Mouse (Mus musculus): Measurements from ENCODE around the gene Cd44. TPM values are rescaled to one million over a fixed set of nuclear protein-coding genes. Genes with fewer than 3 reads are reported as not detected.

Gene Cd44
- polyA plus RNA-seq, 1 experiment from 2014 or later, result 4.0 TPM

- 77% methylated on average over 1 of the region's 1 CpGs for WGBS
- no peak overlapping the region for H3K9ac ChIP-seq (replicated peaks; ENCODE audit: low read length)
- no peak for ATAC-seq (replicated peaks; ENCODE audit: insufficient number of reproducible peaks, low FRiP score, low TSS enrichment, low read depth)
Observed at GRCm38 (mm10) chr2:102827841-102828240, 73.6 kb downstream of the Cd44 start.

GRCm38 (mm10) chr2:102825961-102826633 lies 75.4 kb downstream of the Cd44 start:
- Histone ChIP-seq H3K4me2 (ENCODE audit: low read depth, low read length) (no peak overlapping the region), H3K27ac (replicated peaks; ENCODE audit: low read depth, low read length) (no peak overlapping the region), H3K4me1 (ENCODE audit: control insufficient read depth, insufficient read depth, low read length) (no peaks in the 10 kb centered on the region), H3K36me3 (replicated peaks; ENCODE audit: control insufficient read depth, insufficient read depth, low read depth, low read length) (no peaks in the 10 kb centered on the region), H3K9me3 (replicated peaks; ENCODE audit: control insufficient read depth, low read length) (no peaks in the 10 kb centered on the region), H3K4me3 (ENCODE audit: low read depth, low read length) (no peak overlapping the region), H3K9ac (replicated peaks; ENCODE audit: low read length) (no peak overlapping the region), H3K27me3 (ENCODE audit: control insufficient read depth, insufficient read depth, low read length) (no peaks in the 10 kb centered on the region)
- ATAC-seq (replicated peaks; ENCODE audit: insufficient number of reproducible peaks, low FRiP score, low TSS enrichment, low read depth) (no peak), DNase-seq (ENCODE audit: low spot score) (no peak)
- 88% methylated on average over 9 of the region's 9 CpGs for WGBS

More at GRCm38 (mm10) chr2:102827841-102828240, 73.6 kb downstream of the Cd44 start:
- H3K4me2 ChIP-seq (ENCODE audit: low read depth, low read length), result no peak overlapping the region
- no peak overlapping the region for H3K4me3 ChIP-seq (ENCODE audit: low read depth, low read length)
- no peaks in the 10 kb centered on the region for H3K9me3 ChIP-seq (replicated peaks; ENCODE audit: control insufficient read depth, low read length)
- no peaks in the 10 kb centered on the region for H3K27me3 ChIP-seq (ENCODE audit: control insufficient read depth, insufficient read depth, low read length)
- no peaks in the 10 kb centered on the region for H3K4me1 ChIP-seq (ENCODE audit: control insufficient read depth, insufficient read depth, low read length)
- H3K36me3 ChIP-seq (replicated peaks; ENCODE audit: control insufficient read depth, insufficient read depth, low read depth, low read length), result no peaks in the 10 kb centered on the region
- no peak for DNase-seq (ENCODE audit: low spot score)
- H3K27ac ChIP-seq (replicated peaks; ENCODE audit: low read depth, low read length), result no peak overlapping the region

GRCm38 (mm10) chr2:102822036-102822435 lies 79.4 kb downstream of the Cd44 start:
- no peak for DNase-seq (ENCODE audit: low spot score)
- 91% methylated on average over 6 of the region's 6 CpGs for WGBS
- Histone ChIP-seq H3K9me3 (replicated peaks; ENCODE audit: control insufficient read depth, low read length) (no peaks in the 10 kb centered on the region), H3K4me3 (ENCODE audit: low read depth, low read length) (no peak overlapping the region), H3K4me1 (ENCODE audit: control insufficient read depth, insufficient read depth, low read length) (no peaks in the 10 kb centered on the region; the same call in 1 of the 2 replicates), H3K9ac (replicated peaks; ENCODE audit: low read length) (no peak overlapping the region), H3K27me3 (ENCODE audit: control insufficient read depth, insufficient read depth, low read length) (no peaks in the 10 kb centered on the region), H3K4me2 (ENCODE audit: low read depth, low read length) (no peak overlapping the region), H3K36me3 (replicated peaks; ENCODE audit: control insufficient read depth, insufficient read depth, low read depth, low read length) (no peaks in the 10 kb centered on the region), H3K27ac (replicated peaks; ENCODE audit: low read depth, low read length) (no peak overlapping the region)
- ATAC-seq (replicated peaks; ENCODE audit: insufficient number of reproducible peaks, low FRiP score, low TSS enrichment, low read depth), result no peak

GRCm38 (mm10) chr2:102820790-102821189 lies 80.7 kb downstream of the Cd44 start:
- no peaks in the 10 kb centered on the region for H3K27me3 ChIP-seq (ENCODE audit: control insufficient read depth, insufficient read depth, low read length)
- peak; percentile 2 for DNase-seq (ENCODE audit: low spot score)
- H3K27ac ChIP-seq (replicated peaks; ENCODE audit: low read depth, low read length), result no peak overlapping the region
- no peak for ATAC-seq (replicated peaks; ENCODE audit: insufficient number of reproducible peaks, low FRiP score, low TSS enrichment, low read depth)
- no peaks in the 10 kb centered on the region; the same call in 1 of the 2 replicates for H3K4me1 ChIP-seq (ENCODE audit: control insufficient read depth, insufficient read depth, low read length)
- no peak overlapping the region for H3K9ac ChIP-seq (replicated peaks; ENCODE audit: low read length)
- no peaks in the 10 kb centered on the region for H3K36me3 ChIP-seq (replicated peaks; ENCODE audit: control insufficient read depth, insufficient read depth, low read depth, low read length)
- WGBS, result 78% methylated on average over 8 of the region's 8 CpGs
- no peak overlapping the region for H3K4me3 ChIP-seq (ENCODE audit: low read depth, low read length)
- no peaks in the 10 kb centered on the region for H3K9me3 ChIP-seq (replicated peaks; ENCODE audit: control insufficient read depth, low read length)
- no peak overlapping the region for H3K4me2 ChIP-seq (ENCODE audit: low read depth, low read length)

GRCm38 (mm10) chr2:102820225-102820711 lies 81.2 kb downstream of the Cd44 start:
- Histone ChIP-seq H3K9ac (replicated peaks; ENCODE audit: low read length) (no peak overlapping the region), H3K9me3 (replicated peaks; ENCODE audit: control insufficient read depth, low read length) (no peaks in the 10 kb centered on the region), H3K27ac (replicated peaks; ENCODE audit: low read depth, low read length) (no peak overlapping the region), H3K4me2 (ENCODE audit: low read depth, low read length) (no peak overlapping the region), H3K36me3 (replicated peaks; ENCODE audit: control insufficient read depth, insufficient read depth, low read depth, low read length) (no peaks in the 10 kb centered on the region), H3K4me1 (ENCODE audit: control insufficient read depth, insufficient read depth, low read length) (no peaks in the 10 kb centered on the region; the same call in 1 of the 2 replicates), H3K27me3 (ENCODE audit: control insufficient read depth, insufficient read depth, low read length) (no peaks in the 10 kb centered on the region), H3K4me3 (ENCODE audit: low read depth, low read length) (no peak overlapping the region)
- 34% methylated on average over 5 of the region's 5 CpGs for WGBS
- DNase-seq (ENCODE audit: low spot score) (peak; percentile 59), ATAC-seq (replicated peaks; ENCODE audit: insufficient number of reproducible peaks, low FRiP score, low TSS enrichment, low read depth) (peak; percentile 44; the same call in 1 of the 2 replicates)

- Histone ChIP-seq H3K4me2 (ENCODE audit: low read depth, low read length) (no peak overlapping the region), H3K27ac (replicated peaks; ENCODE audit: low read depth, low read length) (no peak overlapping the region), H3K9me3 (replicated peaks; ENCODE audit: control insufficient read depth, low read length) (no peaks in the 10 kb centered on the region), H3K36me3 (replicated peaks; ENCODE audit: control insufficient read depth, insufficient read depth, low read depth, low read length) (no peaks in the 10 kb centered on the region), H3K27me3 (ENCODE audit: control insufficient read depth, insufficient read depth, low read length) (no peaks in the 10 kb centered on the region), H3K4me3 (ENCODE audit: low read depth, low read length) (no peak overlapping the region), H3K9ac (replicated peaks; ENCODE audit: low read length) (no peak overlapping the region), H3K4me1 (ENCODE audit: control insufficient read depth, insufficient read depth, low read length) (no peaks in the 10 kb centered on the region)
- 70% methylated on average over 6 of the region's 6 CpGs for WGBS
- no peak for DNase-seq (ENCODE audit: low spot score)
- ATAC-seq (replicated peaks; ENCODE audit: insufficient number of reproducible peaks, low FRiP score, low TSS enrichment, low read depth), result no peak
Observed at GRCm38 (mm10) chr2:102815289-102815809, 86.1 kb downstream of the Cd44 start.

- no peak for DNase-seq (ENCODE audit: low spot score)
- Histone ChIP-seq H3K36me3 (replicated peaks; ENCODE audit: control insufficient read depth, insufficient read depth, low read depth, low read length) (no peaks in the 10 kb centered on the region), H3K27ac (replicated peaks; ENCODE audit: low read depth, low read length) (no peak overlapping the region), H3K9me3 (replicated peaks; ENCODE audit: control insufficient read depth, low read length) (no peaks in the 10 kb centered on the region), H3K4me3 (ENCODE audit: low read depth, low read length) (no peak overlapping the region), H3K4me2 (ENCODE audit: low read depth, low read length) (no peak overlapping the region), H3K4me1 (ENCODE audit: control insufficient read depth, insufficient read depth, low read length) (no peaks in the 10 kb centered on the region), H3K27me3 (ENCODE audit: control insufficient read depth, insufficient read depth, low read length) (no peaks in the 10 kb centered on the region), H3K9ac (replicated peaks; ENCODE audit: low read length) (no peak overlapping the region)
- WGBS, result 69% methylated on average over 4 of the region's 4 CpGs
- no peak for ATAC-seq (replicated peaks; ENCODE audit: insufficient number of reproducible peaks, low FRiP score, low TSS enrichment, low read depth)
Observed at GRCm38 (mm10) chr2:102812756-102813155, 88.7 kb downstream of the Cd44 start.

GRCm38 (mm10) chr2:102809436-102809835 lies 92.0 kb downstream of the Cd44 start:
- no peak overlapping the region for H3K4me3 ChIP-seq (ENCODE audit: low read depth, low read length)
- H3K27me3 ChIP-seq (ENCODE audit: control insufficient read depth, insufficient read depth, low read length), result no peaks in the 10 kb centered on the region
- no peaks in the 10 kb centered on the region for H3K4me1 ChIP-seq (ENCODE audit: control insufficient read depth, insufficient read depth, low read length)
- no peak overlapping the region for H3K4me2 ChIP-seq (ENCODE audit: low read depth, low read length)
- no peak overlapping the region for H3K9ac ChIP-seq (replicated peaks; ENCODE audit: low read length)
- DNase-seq (ENCODE audit: low spot score) (no peak), ATAC-seq (replicated peaks; ENCODE audit: insufficient number of reproducible peaks, low FRiP score, low TSS enrichment, low read depth) (no peak)
- no peak overlapping the region for H3K27ac ChIP-seq (replicated peaks; ENCODE audit: low read depth, low read length)
- WGBS, result 72% methylated on average over 1 of the region's 1 CpGs
- no peaks in the 10 kb centered on the region for H3K36me3 ChIP-seq (replicated peaks; ENCODE audit: control insufficient read depth, insufficient read depth, low read depth, low read length)
- H3K9me3 ChIP-seq (replicated peaks; ENCODE audit: control insufficient read depth, low read length), result no peaks in the 10 kb centered on the region
